Mouse (Mus musculus) neural tube, embryonic 15.5 days (tissue): ENCODE measurements around the gene Plxnd1. TPM values are rescaled to one million over a fixed set of nuclear protein-coding genes. Genes with fewer than 3 reads are reported as not detected.

Experiments
- ATAC-seq: fragments of 200-750 bp; cut with Nextera tagmentation; 2 replicates; pipeline ENCODE4 v1.8.0; 2017; ENCODE audit warnings: mild to moderate bottlenecking, moderate TSS enrichment, moderate library complexity; ENCODE audit not compliant: low FRiP score
- H3K27ac ChIP-seq: fragments of 300-500 bp; sonication (generic); replicated peaks from 2 replicates; pipeline ENCODE4 v1.5.1; 2015; ENCODE audit warnings: mild to moderate bottlenecking, inconsistent platforms
- H3K27me3 ChIP-seq: fragments of 300-500 bp; sonication (generic); replicated peaks from 2 replicates; pipeline ENCODE4 v1.6.1; 2015; ENCODE audit warnings: inconsistent platforms
- H3K36me3 ChIP-seq: fragments of 300-500 bp; sonication (generic); 2 replicates; pipeline ENCODE4 v1.6.1; 2015; ENCODE audit warnings: inconsistent platforms
- H3K4me1 ChIP-seq: fragments of 300-500 bp; sonication (generic); 2 replicates; pipeline ENCODE4 v1.6.1; 2015; ENCODE audit warnings: inconsistent platforms
- H3K4me2 ChIP-seq: fragments of 300-500 bp; sonication (generic); 2 replicates; pipeline ENCODE4 v1.6.1; 2015; ENCODE audit warnings: inconsistent platforms, mild to moderate bottlenecking, moderate library complexity
- H3K4me3 ChIP-seq: fragments of 300-500 bp; sonication (generic); replicated peaks from 2 replicates; pipeline ENCODE4 v1.5.1; 2015; ENCODE audit warnings: mild to moderate bottlenecking, inconsistent platforms
- H3K9ac ChIP-seq: fragments of 300-500 bp; sonication (generic); replicated peaks from 2 replicates; pipeline ENCODE4 v1.6.1; 2015; ENCODE audit warnings: mild to moderate bottlenecking, inconsistent platforms
- H3K9me3 ChIP-seq: fragments of 300-500 bp; sonication (generic); replicated peaks from 2 replicates; pipeline ENCODE4 v1.6.1; 2016; ENCODE audit warnings: inconsistent platforms
- WGBS: fragments of 180-500 bp; shearing (Covaris S2); methylation state at CpG from one replicate; pipeline ENCODE4 v1.1.7; 2015; ENCODE audit warnings: mixed read lengths; 5-methylcytosine and 5-hydroxymethylcytosine counted together
- polyA plus RNA-seq: library from polyadenylated mRNA; unstranded; fragments of >200 nt; fragmentation: Nextera tagmentation; extraction: Ambion mirVana; gene quantifications from 2 replicates; pipeline ENCODE4 v1.2.1, GENCODE M21; 2015

Gene Plxnd1
- 8.8 and 9.8 TPM in 2 replicates for polyA plus RNA-seq

DNA sequence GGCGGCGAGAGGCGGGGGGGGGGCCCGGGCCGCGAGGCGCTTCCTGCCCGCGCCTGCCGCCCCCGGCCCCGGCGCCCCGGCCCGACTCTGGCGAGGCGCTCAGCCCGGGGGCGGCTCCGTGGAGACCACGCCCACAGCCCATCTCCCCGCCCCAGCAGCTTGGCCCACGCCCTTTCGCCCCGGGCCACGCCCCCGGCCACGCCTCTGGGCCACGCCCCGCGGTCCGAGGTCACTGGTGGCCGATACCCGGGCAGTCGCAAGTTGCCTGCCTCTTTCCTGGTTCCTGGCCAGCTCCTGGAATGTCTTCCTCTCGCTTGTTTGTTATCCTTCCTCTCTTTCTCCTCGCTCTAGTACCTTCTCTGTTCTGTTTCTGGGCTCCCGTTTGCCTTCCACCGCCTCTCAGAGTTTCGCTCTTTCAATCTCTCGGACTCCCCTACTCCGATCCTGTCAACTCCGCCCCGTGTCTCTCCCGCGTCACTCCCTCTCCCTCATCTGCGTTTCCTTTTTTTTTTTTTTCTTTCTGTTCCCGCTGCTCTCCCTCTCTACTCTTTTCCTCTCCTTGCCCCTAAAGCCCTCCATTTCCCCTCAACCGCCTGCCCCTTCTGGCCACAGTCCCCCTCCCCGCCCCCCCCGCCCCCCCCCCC lies at the start of gene Plxnd1:
Gene Plxnd1, minus strand, starts transcription at position 129 of the 644 bp plus-strand sequence.
- Histone ChIP-seq H3K4me2 (peak within 1 kb of the TSS; percentile 90), H3K9ac (peak within 1 kb of the TSS; percentile 47), H3K4me3 (peak within 1 kb of the TSS; percentile 54), H3K9me3 (no peaks in the 10 kb centered on the region), H3K36me3 (no peaks in the 10 kb centered on the region), H3K27ac (peak within 1 kb of the TSS; percentile 58), H3K27me3 (peaks cover 51% of the 10 kb centered on the region), H3K4me1 (peaks cover 33% of the 10 kb centered on the region)
- peak; percentile 50 for ATAC-seq
- WGBS, result under 1% methylated on average over 27 of the region's 51 CpGs

DNA sequence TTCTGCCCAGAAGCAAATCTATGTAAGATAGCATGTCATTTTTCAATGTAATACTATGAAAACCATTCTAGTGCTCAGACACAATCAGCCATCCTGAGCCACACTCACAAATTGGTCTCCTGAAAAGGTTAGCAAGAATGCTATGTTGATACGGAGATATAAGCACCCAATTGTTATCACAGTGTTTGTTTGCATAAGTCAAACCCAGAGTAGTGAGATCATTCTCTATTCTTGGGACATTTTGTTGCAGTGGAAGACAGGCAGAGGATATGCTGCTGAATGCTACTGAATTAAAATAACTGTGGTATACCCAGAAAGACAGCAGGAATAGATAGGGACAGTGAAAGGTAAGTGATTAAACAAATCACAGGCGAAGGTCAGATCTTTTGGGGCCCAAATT lies 49.2 kb upstream of the Plxnd1 start:
- WGBS, result 60% methylated on average over 2 of the region's 2 CpGs
- no peaks in the 10 kb centered on the region for H3K27me3 ChIP-seq
- no peak for ATAC-seq
- peaks cover 13% of the 10 kb centered on the region; the same call in 1 of the 2 replicates for H3K36me3 ChIP-seq
- H3K4me2 ChIP-seq, result no peak overlapping the region
- peaks cover 7% of the 10 kb centered on the region; the same call in 1 of the 2 replicates for H3K4me1 ChIP-seq
- H3K9ac ChIP-seq, result no peak overlapping the region
- 0 out of 2 replicates have a peak, but pooled peaks cover 3% of the 10 kb centered on the region for H3K9me3 ChIP-seq
- H3K27ac ChIP-seq, result no peak overlapping the region
- no peak overlapping the region for H3K4me3 ChIP-seq

DNA sequence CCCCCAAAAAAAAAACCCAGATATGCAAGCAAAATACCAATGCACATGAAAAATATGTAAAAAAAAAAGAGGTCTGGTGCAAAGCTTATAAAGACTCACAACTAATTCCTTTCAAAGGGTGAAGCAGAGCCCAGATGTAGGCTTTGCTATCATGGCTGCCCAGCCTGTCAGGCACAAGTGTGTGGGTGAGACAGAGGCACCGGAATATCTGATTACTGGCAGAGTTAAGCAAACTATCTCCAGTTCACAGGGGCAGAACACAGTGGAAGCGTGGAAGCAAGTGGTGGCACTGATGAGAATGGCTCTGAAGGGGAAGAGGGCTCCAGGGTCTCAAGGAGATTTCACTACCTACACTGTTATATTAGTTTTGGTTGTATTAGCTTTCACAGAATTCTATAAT lies 43.4 kb upstream of the Plxnd1 start:
- Histone ChIP-seq H3K4me2 (no peak overlapping the region), H3K27ac (no peak overlapping the region), H3K4me1 (0 out of 2 replicates have a peak, but pooled peaks cover 11% of the 10 kb centered on the region), H3K27me3 (no peaks in the 10 kb centered on the region), H3K9ac (no peak overlapping the region), H3K4me3 (no peak overlapping the region), H3K9me3 (0 out of 2 replicates have a peak, but pooled peaks cover 3% of the 10 kb centered on the region), H3K36me3 (peaks cover 10% of the 10 kb centered on the region; the same call in 1 of the 2 replicates)
- 90% methylated on average over 2 of the region's 2 CpGs for WGBS
- ATAC-seq, result no peak

DNA sequence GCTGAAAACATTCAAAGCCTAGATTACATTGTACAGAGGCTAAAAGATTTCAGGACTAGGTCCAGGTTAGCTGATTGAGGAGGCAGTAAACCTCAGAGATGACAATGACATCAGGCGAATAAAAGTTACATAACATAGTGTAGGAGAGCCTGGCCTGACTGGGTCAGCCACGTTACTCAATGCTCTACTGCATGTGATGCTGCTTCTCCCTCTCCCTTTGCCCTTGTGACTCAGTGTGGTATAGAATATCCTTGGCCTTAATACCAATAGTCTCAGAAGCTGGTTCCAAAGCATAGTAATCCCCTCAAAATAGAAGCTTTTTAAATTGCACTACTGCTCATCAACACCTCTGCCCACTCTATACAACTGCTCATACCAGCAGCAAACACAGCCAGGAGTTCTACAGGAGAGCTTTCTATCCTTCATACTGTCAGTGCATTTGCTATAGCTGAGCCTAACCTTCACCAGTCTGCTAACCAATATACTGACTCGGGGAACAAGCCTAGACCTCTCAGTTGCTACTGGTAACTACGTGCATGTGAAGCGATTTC lies 42.6 kb upstream of the Plxnd1 start:
- no peak overlapping the region for H3K9ac ChIP-seq
- H3K4me2 ChIP-seq, result no peak overlapping the region
- 88% methylated on average over 5 of the region's 5 CpGs for WGBS
- no peaks in the 10 kb centered on the region for H3K27me3 ChIP-seq
- 0 out of 2 replicates have a peak, but pooled peaks cover 11% of the 10 kb centered on the region for H3K4me1 ChIP-seq
- H3K4me3 ChIP-seq, result no peak overlapping the region
- 0 out of 2 replicates have a peak, but pooled peaks cover 5% of the 10 kb centered on the region for H3K36me3 ChIP-seq
- no peak overlapping the region for H3K27ac ChIP-seq
- no peaks in the 10 kb centered on the region for H3K9me3 ChIP-seq
- ATAC-seq, result no peak

DNA sequence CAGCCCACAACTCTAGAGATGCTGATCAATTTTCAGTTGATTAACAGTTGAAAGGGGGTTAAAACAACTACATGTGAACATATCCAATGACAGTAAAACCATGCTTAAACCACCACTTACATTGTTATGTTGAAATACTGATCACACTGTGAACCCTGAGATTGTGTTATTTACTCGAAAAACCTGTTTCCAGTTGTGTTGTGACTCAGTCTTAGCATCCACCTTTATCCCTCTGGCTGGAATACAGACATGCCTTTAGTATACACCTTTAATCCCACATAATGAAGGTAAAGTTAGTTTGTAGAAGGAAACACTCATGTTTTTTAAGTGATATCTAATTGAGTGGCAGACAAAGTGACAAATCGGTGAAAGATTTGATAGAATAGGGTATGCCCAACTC lies 41.8 kb upstream of the Plxnd1 start:
- Histone ChIP-seq H3K4me2 (no peak overlapping the region), H3K4me1 (0 out of 2 replicates have a peak, but pooled peaks cover 11% of the 10 kb centered on the region), H3K27ac (no peak overlapping the region), H3K9me3 (no peaks in the 10 kb centered on the region), H3K36me3 (0 out of 2 replicates have a peak, but pooled peaks cover 2% of the 10 kb centered on the region), H3K27me3 (no peaks in the 10 kb centered on the region), H3K4me3 (no peak overlapping the region), H3K9ac (no peak overlapping the region)
- 94% methylated on average over 2 of the region's 2 CpGs for WGBS
- no peak for ATAC-seq

DNA sequence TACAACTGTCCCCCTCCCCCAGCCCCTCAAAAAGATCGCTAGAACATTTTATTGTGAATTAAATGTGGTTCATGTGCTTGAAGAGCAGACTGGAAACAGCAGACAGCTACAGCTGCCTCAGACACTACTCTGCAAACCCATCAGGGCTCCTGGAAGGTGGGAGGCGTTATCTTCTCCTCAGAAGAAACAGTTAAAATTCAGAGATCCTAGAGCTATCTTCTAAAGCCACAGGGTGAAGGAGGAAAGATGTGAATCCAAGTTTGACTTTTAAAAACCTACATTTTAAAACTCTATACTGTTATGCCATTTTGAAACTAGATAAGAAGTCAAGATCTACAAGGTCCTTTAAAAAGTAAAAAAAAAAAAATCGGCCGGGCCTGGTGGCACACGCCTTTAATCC lies 36.2 kb upstream of the Plxnd1 start:
- Histone ChIP-seq H3K9ac (no peak overlapping the region), H3K4me1 (0 out of 2 replicates have a peak, but pooled peaks cover 8% of the 10 kb centered on the region), H3K4me3 (no peak overlapping the region), H3K9me3 (no peaks in the 10 kb centered on the region), H3K36me3 (no peaks in the 10 kb centered on the region; the same call in 1 of the 2 replicates), H3K4me2 (no peak overlapping the region), H3K27me3 (no peaks in the 10 kb centered on the region), H3K27ac (no peak overlapping the region)
- ATAC-seq, result no peak
- WGBS, result 96% methylated on average over 5 of the region's 5 CpGs

DNA sequence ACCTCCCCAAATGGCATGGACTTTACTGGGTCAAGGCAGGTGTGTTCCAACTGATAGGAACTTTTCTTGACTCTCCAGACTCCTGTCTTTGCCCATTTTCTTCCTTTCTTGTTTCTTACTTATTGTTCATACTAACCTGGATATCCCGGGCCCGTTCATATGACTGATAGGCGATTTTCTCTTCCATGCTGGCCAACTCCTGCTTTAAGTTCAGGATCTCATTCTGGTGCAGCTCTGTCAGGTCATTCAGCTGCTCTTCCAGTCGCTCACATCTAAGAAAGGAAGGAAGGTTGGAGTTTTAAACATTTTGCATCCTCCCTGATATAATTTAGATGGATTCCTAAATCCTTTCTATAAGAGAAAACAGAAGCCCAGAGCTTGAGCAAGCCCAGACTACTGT lies 29.9 kb upstream of the Plxnd1 start:
- H3K4me1 ChIP-seq, result no peaks in the 10 kb centered on the region
- no peak overlapping the region for H3K9ac ChIP-seq
- no peak overlapping the region for H3K4me3 ChIP-seq
- no peak overlapping the region for H3K27ac ChIP-seq
- H3K36me3 ChIP-seq, result peaks cover 27% of the 10 kb centered on the region
- 95% methylated on average over 4 of the region's 4 CpGs for WGBS
- H3K4me2 ChIP-seq, result no peak overlapping the region
- H3K9me3 ChIP-seq, result peaks cover 8% of the 10 kb centered on the region
- no peak for ATAC-seq
- no peaks in the 10 kb centered on the region for H3K27me3 ChIP-seq

DNA sequence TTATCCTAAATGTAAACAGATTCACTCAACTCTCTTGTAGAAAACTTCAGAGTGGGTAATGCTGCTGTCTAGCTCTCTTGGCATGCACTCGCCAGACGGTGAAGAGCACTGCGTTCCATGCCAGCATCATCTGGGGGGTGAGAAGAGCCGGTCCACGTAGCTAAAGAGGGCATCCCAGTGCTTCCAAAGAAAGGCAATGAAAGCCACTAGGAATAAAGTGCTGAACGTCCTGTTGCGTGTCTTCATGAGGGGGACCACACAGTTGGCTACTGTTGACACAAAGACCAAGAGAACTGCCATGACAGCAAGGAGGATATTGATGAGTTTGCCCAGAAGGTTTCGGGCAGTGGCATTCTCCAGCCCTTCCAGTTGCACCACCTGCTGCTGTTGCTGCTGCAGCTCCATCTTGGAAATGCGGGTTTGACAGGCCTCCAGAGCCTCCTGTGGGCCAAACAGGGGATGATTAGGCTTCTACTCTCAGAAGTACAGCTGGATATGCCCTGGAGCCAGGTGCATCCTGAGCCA lies 27.2 kb upstream of the Plxnd1 start:
- H3K27me3 ChIP-seq, result no peaks in the 10 kb centered on the region
- 87% methylated on average over 9 of the region's 9 CpGs for WGBS
- no peak overlapping the region for H3K4me3 ChIP-seq
- H3K27ac ChIP-seq, result no peak overlapping the region
- H3K9ac ChIP-seq, result no peak overlapping the region
- H3K36me3 ChIP-seq, result peaks cover 33% of the 10 kb centered on the region
- no peak overlapping the region for H3K4me2 ChIP-seq
- no peaks in the 10 kb centered on the region for H3K4me1 ChIP-seq
- ATAC-seq, result no peak
- H3K9me3 ChIP-seq, result peaks cover 8% of the 10 kb centered on the region

DNA sequence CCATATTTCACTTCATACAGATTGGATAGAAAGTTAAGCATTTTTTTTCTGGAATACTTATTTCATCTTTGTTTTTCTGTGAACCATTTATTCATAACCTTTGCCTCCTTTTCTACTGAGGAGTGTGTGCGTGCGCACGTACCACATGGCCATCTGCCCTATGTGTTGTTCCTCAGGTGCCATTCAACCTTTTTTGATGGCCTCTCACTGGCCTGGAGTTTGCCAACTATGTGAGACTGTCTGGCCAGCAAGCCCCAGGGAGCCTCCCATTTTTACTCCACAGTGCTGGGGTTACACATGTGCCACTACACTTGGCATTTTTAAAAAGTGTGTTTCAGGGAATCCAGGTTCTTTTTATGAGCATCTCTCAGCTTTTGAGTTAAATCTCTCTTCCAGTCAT lies 21.1 kb upstream of the Plxnd1 start:
- H3K9me3 ChIP-seq, result no peaks in the 10 kb centered on the region
- H3K9ac ChIP-seq, result no peak overlapping the region
- H3K4me1 ChIP-seq, result no peaks in the 10 kb centered on the region
- no peaks in the 10 kb centered on the region for H3K27me3 ChIP-seq
- 90% methylated on average over 3 of the region's 3 CpGs for WGBS
- H3K4me2 ChIP-seq, result no peak overlapping the region
- no peak for ATAC-seq
- no peak overlapping the region for H3K4me3 ChIP-seq
- peaks cover 17% of the 10 kb centered on the region; the same call in 1 of the 2 replicates for H3K36me3 ChIP-seq
- H3K27ac ChIP-seq, result no peak overlapping the region

DNA sequence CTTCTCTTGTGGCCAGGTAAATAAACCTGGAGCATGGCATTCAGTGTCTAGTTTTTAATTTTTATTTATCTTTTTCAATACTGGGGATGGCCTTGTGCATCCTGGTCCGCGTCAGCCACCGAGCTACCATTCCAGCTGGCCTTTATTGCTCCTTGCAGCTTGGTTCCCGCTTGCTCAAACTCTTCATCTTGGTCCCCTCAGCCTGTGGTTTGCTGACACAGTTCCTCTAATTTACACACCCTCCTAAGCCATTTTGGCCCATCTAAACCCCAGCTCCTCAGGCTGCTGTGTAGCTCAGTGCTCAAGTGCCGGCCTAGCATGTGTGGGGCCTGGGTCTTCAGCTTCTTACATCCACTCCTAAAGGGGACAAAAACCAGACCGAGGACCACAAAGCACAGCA lies 19.3 kb upstream of the Plxnd1 start:
- no peaks in the 10 kb centered on the region for H3K4me1 ChIP-seq
- no peaks in the 10 kb centered on the region for H3K27me3 ChIP-seq
- no peak overlapping the region for H3K27ac ChIP-seq
- 81% methylated on average over 6 of the region's 6 CpGs for WGBS
- H3K4me3 ChIP-seq, result no peak overlapping the region
- H3K36me3 ChIP-seq, result 0 out of 2 replicates have a peak, but pooled peaks cover 2% of the 10 kb centered on the region
- no peak overlapping the region for H3K4me2 ChIP-seq
- no peaks in the 10 kb centered on the region for H3K9me3 ChIP-seq
- ATAC-seq, result no peak
- no peak overlapping the region for H3K9ac ChIP-seq

DNA sequence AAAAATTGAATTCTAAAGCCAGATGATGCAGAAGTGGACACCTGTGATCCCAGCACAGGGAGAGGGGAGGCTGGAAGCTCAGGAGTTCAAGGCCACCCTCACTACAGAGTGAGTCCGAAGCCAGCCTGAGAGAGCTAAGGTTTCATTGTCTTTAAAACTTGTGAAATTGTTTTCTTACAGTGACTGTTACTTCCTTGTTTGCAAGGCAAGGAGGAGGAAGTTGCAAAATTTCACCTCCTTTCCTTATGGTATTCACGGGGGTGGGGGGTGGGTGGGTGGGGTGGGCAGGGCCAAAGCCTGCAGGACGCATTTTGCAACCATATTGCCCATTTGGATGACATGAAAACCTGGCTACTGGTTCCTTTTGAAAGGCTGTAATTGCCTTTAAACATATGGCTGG lies 18.9 kb upstream of the Plxnd1 start:
- Histone ChIP-seq H3K4me3 (no peak overlapping the region), H3K9me3 (no peaks in the 10 kb centered on the region), H3K4me1 (no peaks in the 10 kb centered on the region), H3K27ac (no peak overlapping the region), H3K9ac (no peak overlapping the region), H3K36me3 (no peaks in the 10 kb centered on the region), H3K4me2 (no peak overlapping the region), H3K27me3 (no peaks in the 10 kb centered on the region)
- ATAC-seq, result no peak
- 69% methylated on average over 3 of the region's 3 CpGs for WGBS

DNA sequence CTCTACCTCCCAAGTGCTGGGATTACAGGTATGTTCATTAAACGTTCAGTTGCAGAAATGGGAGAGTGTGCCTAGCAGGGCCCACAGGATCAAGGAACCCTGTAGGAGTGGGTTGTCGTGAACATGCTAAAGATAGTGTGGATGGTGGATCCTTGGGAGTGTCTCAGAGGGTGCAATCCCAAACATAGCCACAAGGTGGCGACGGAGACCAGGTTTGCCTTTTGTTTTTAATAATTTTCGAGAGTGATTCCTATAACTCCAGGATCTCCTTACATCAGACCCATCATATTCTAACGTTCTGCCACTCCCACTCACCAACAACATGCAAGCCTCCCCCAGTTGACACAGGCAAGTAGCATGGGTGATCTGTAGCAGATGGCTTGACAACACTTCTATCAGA lies 15.7 kb upstream of the Plxnd1 start:
- Histone ChIP-seq H3K4me1 (peaks cover 4% of the 10 kb centered on the region; the same call in 1 of the 2 replicates), H3K9ac (no peak overlapping the region), H3K27ac (no peak overlapping the region), H3K4me2 (no peak overlapping the region), H3K36me3 (no peaks in the 10 kb centered on the region), H3K9me3 (no peaks in the 10 kb centered on the region), H3K27me3 (no peaks in the 10 kb centered on the region), H3K4me3 (no peak overlapping the region)
- ATAC-seq, result peak; percentile 53; the same call in 1 of the 2 replicates
- 3% methylated on average over 6 of the region's 6 CpGs for WGBS
